Mouse (Mus musculus) ES-Bruce4 (cell line): ENCODE measurements around the gene Gatb. TPM values are rescaled to one million over a fixed set of nuclear protein-coding genes. Genes with fewer than 3 reads are reported as not detected.

Experiments
- H3K27ac ChIP-seq: 2 replicates; pipeline ENCODE4 v1.5.1; 2012; ENCODE audit warnings: low read length, inconsistent platforms; ENCODE audit not compliant: insufficient read depth
- H3K27me3 ChIP-seq: 2 replicates; pipeline ENCODE4 v1.6.1; 2012; ENCODE audit warnings: mild to moderate bottlenecking, low read length, inconsistent platforms; ENCODE audit not compliant: control insufficient read depth, poor library complexity, insufficient read depth, severe bottlenecking
- H3K36me3 ChIP-seq: 2 replicates; pipeline ENCODE4 v1.6.1; 2012; ENCODE audit warnings: inconsistent platforms, mild to moderate bottlenecking, low read length, moderate library complexity; ENCODE audit not compliant: control insufficient read depth, poor library complexity, insufficient read depth, severe bottlenecking
- H3K4me1 ChIP-seq: one replicate; pipeline ENCODE4 v1.8.1; 2011; ENCODE audit warnings: low read length; ENCODE audit not compliant: control insufficient read depth, insufficient read depth
- H3K4me3 ChIP-seq: 2 replicates; pipeline ENCODE4 v1.5.1; 2011; ENCODE audit warnings: low read depth, mild to moderate bottlenecking, low read length
- H3K9ac ChIP-seq: 2 replicates; pipeline ENCODE4 v1.6.1; 2012; ENCODE audit warnings: low read depth, mild to moderate bottlenecking, inconsistent platforms; ENCODE audit not compliant: poor library complexity, severe bottlenecking
- H3K9me3 ChIP-seq: replicated peaks from 2 replicates; pipeline ENCODE4 v1.6.1; 2012; ENCODE audit warnings: mild to moderate bottlenecking, low read length, inconsistent platforms; ENCODE audit not compliant: control insufficient read depth, poor library complexity, insufficient read depth, severe bottlenecking
- CTCF ChIP-seq: IDR thresholded peaks from one replicate; pipeline ENCODE4 v1.8.1; 2011; ENCODE audit warnings: low read depth, low read length
- EP300 ChIP-seq: IDR thresholded peaks from 2 replicates; pipeline ENCODE4 v1.6.1; 2011; ENCODE audit warnings: low read depth, low read length; ENCODE audit not compliant: insufficient read depth
- POLR2A ChIP-seq: IDR thresholded peaks from one replicate; pipeline ENCODE4 v1.8.1; 2011; ENCODE audit warnings: low read length; ENCODE audit not compliant: insufficient read depth
- polyA plus RNA-seq: library from polyadenylated mRNA; stranded (reverse); fragments of >200 nt; gene quantifications from 2 replicates; pipeline ENCODE4 v1.2.4, GENCODE M21; 2011; ENCODE audit warnings: low read depth; ENCODE audit not compliant: missing spikeins, insufficient read depth, insufficient read length

Gene Gatb
- polyA plus RNA-seq, 1 experiment: 11.4 TPM

DNA sequence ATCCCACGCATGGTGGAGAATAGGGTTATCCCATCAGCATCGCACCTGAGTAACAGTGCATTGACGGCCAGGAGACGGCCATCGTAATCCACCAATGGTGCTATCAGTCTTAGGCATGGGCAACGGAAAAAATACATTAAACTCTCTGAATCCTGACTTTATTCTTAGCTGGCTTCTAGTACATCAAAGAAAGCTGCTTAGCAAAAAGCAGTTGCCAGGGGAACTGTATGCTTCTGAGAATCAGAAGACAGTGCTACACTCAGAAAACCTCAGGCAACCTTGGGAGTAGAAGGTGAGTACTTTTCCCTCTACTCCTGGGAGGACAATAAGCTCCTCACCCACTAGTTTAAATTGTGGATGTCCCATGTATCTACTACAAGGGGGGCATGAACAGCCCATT is 93.8 kb downstream of the Gatb start:
- H3K4me3 ChIP-seq: no peak overlapping the region
- no peaks in the 10 kb centered on the region for H3K27me3 ChIP-seq
- no peak for TF ChIP-seq CTCF
- no peak for TF ChIP-seq POLR2A
- TF ChIP-seq EP300: no peak

DNA sequence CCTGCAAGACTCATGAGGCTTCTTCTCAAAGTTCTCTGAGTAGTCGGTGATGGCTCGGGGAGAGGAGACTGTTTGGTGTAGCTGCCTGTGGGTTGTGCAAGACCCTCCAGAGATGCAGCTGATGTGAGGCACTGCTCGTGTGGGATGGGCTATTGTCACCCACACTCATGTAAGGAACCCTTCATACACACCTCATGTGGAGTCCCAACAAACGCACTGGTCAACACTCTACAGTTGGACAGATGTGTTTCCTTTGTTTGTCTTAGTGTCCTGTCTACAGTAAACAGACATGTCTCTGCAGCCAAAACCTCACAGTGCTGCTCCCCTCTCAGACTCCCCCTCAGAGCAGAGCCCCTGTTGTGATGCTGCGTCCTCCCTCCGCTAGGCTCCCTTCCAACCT is 95.9 kb downstream of the Gatb start:
- H3K4me3 ChIP-seq: no peak overlapping the region
- TF ChIP-seq POLR2A (no peak), EP300 (no peak), CTCF (no peak)
- no peak overlapping the region for H3K27ac ChIP-seq
- H3K36me3 ChIP-seq: no peaks in the 10 kb centered on the region
- no peaks in the 10 kb centered on the region for H3K4me1 ChIP-seq
- H3K9me3 ChIP-seq: no peaks in the 10 kb centered on the region
- no peak overlapping the region for H3K9ac ChIP-seq
- no peaks in the 10 kb centered on the region for H3K27me3 ChIP-seq

More for the DNA sequence above, 93.8 kb downstream of the Gatb start:
- H3K36me3 ChIP-seq: no peaks in the 10 kb centered on the region
- no peak overlapping the region for H3K9ac ChIP-seq
- H3K9me3 ChIP-seq: no peaks in the 10 kb centered on the region
- no peak overlapping the region for H3K27ac ChIP-seq
- H3K4me1 ChIP-seq: no peaks in the 10 kb centered on the region

DNA sequence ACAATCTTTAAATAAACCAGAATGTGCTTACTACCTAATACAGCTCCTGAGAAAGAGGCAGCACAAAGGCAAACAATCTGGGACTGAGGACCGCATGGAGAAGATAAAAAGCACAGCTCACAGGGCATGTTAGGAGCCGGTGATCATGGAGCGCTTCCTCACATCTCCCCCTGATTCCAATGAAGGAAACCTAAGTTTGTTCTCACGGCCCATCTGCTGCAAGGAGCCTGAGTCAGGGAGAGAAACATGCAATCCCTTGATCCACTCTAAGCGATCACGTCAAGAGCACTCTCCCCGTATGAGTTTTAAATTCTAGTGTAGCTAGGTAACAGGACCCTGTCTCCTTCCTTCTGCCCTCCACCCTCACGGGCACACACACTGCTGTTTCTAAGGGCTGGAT is 103.2 kb downstream of the Gatb start:
- no peaks in the 10 kb centered on the region for H3K9me3 ChIP-seq
- H3K36me3 ChIP-seq: no peaks in the 10 kb centered on the region
- H3K9ac ChIP-seq: no peak overlapping the region
- H3K4me3 ChIP-seq: no peak overlapping the region
- no peak overlapping the region for H3K27ac ChIP-seq
- H3K4me1 ChIP-seq: no peaks in the 10 kb centered on the region
- no peaks in the 10 kb centered on the region for H3K27me3 ChIP-seq
- no peak for TF ChIP-seq POLR2A
- no peak for TF ChIP-seq CTCF
- no peak for TF ChIP-seq EP300

DNA sequence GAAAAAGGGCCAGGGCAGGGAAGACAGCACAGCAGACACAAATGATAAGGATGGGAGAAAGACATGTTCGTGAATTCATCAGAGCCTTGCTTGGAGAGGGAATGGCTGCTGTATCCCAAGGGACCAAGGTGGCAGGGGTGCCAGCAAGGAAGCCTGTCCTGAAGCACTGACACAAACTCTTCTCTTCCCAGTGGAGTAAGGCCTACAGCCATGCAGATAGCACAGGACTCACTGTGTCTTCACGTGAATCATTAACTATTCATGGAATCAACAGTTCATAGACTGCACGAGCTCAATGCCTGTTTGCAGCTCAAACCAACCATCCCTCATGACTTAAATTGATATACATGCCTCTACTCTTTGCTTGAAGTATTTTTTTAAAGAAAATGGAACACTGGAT is 104.0 kb downstream of the Gatb start:
- H3K9me3 ChIP-seq: no peaks in the 10 kb centered on the region
- H3K9ac ChIP-seq: no peak overlapping the region
- no peak overlapping the region for H3K4me3 ChIP-seq
- no peaks in the 10 kb centered on the region for H3K4me1 ChIP-seq
- no peaks in the 10 kb centered on the region for H3K36me3 ChIP-seq
- no peaks in the 10 kb centered on the region for H3K27me3 ChIP-seq
- no peak for TF ChIP-seq POLR2A
- TF ChIP-seq CTCF: no peak
- TF ChIP-seq EP300: no peak
- no peak overlapping the region for H3K27ac ChIP-seq

DNA sequence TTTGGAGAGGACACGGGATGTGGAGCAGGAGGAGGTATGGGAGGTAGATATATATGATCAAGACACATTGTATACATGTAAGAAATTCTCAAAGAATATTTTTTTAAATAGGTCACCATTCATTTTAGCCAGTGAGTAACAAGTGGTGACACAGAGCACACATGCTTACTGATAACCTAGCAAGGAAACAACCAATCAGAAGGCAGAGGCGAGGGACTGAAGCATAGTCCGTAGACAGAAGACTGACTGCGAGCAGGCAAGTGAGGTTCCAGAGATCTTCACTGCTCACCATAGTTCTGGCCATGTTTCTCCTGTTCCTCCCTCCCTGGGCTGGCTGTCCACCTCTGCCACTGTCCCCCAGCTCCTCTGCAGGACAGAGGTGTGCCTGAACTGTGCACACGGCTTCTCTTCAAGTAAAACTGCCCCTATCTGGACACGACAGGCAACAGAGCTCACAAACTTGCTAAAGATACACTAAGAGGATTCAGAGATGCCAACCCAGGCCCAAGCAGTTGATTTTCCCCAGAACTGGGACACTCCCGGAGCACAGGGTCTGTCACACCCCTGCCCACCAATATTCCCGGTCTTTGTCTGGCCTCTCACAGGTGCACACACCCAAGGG is 105.5 kb downstream of the Gatb start:
- no peak overlapping the region for H3K27ac ChIP-seq
- TF ChIP-seq EP300: no peak
- TF ChIP-seq CTCF: no peak
- TF ChIP-seq POLR2A: no peak
- no peaks in the 10 kb centered on the region for H3K4me1 ChIP-seq
- H3K9me3 ChIP-seq: no peaks in the 10 kb centered on the region
- no peaks in the 10 kb centered on the region for H3K36me3 ChIP-seq
- no peak overlapping the region for H3K4me3 ChIP-seq
- no peaks in the 10 kb centered on the region for H3K27me3 ChIP-seq
- H3K9ac ChIP-seq: no peak overlapping the region

DNA sequence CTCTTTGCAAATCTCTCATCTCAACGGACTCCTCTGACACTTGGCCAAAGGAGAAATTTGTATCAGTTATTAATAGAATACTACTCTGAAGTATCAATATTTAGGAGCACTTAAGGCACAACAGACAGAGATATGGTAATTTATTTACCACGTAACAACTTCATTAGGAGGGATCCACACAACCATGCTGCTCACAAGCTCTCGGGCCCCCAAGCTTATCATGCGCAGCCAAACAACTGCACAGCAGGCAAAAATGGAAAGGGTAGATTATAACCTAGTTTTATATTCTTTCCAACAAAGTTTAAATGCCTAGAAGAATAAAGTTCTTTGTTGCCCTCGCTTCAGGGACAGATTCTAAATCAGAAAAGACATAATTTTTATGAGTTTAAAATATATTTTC is 106.0 kb downstream of the Gatb start:
- no peak overlapping the region for H3K4me3 ChIP-seq
- TF ChIP-seq CTCF (no peak), POLR2A (no peak), EP300 (no peak)
- H3K36me3 ChIP-seq: no peaks in the 10 kb centered on the region
- H3K4me1 ChIP-seq: no peaks in the 10 kb centered on the region
- no peaks in the 10 kb centered on the region for H3K27me3 ChIP-seq
- H3K9ac ChIP-seq: no peak overlapping the region
- H3K9me3 ChIP-seq: no peaks in the 10 kb centered on the region
- no peak overlapping the region for H3K27ac ChIP-seq
